Mouse (Mus musculus) gastrocnemius, postnatal 14 days (tissue): Measurements from ENCODE around the gene Pycard. TPM values are rescaled to one million over a fixed set of nuclear protein-coding genes. Genes with fewer than 3 reads are reported as not detected.

Source experiments
- DNase-seq: peaks from one replicate; pipeline ENCODE4 v3.0.0; 2021; ENCODE audit warnings: mixed read lengths
- intact Hi-C: fragments of 180-260 bp; cut with DNase I; formaldehyde crosslinking; loops from one replicate; pipeline ENCODE4 v1.15.1; 2025; ENCODE audit warnings: low total_unique reads
- total RNA-seq, 2 experiments: library from RNA; stranded (reverse); gene quantifications; 2 replicates each; pipeline ENCODE4 v1.2.3; 2021

Pycard gene
- total RNA-seq, 2 experiments from 2014 or later, result 1.8 to 1.9 TPM

DNA sequence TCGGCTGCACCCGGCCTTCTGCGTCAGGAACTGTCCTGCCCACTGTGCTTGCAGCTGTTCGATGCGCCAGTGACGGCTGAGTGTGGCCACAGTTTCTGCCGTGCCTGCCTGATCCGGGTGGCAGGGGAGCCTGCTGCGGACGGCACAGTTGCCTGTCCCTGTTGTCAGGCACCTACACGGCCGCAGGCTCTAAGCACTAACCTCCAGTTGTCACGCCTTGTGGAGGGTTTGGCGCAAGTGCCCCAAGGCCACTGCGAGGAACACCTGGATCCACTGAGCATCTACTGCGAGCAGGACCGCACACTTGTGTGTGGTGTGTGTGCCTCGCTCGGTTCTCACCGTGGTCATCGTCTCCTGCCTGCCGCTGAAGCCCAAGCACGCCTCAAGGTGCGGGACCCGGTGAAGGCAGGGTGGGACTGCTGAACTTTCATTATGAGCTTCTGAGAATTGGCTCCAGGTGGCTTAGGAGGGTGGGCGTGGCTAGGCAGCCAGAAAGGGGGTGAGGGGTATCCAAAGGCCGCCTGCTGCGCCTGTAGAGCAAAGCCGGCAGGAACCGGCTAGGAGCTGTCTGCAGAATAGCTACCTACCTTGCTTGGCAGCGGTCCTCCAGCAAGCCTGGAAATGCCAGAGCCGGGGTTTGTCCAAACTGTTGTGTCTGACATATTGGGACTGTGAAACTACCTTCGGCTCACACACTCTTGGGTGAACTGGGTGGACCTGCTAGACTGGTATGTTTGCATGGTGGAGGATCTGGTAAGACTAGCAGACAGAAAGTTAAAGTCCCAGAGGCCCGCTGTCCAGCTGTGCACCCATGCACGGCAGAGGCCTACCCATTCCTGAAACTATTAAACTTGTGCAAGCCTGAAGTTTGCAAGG, 11.1 kb upstream of the Pycard start:
- intact Hi-C loops, result no loop called here

DNA sequence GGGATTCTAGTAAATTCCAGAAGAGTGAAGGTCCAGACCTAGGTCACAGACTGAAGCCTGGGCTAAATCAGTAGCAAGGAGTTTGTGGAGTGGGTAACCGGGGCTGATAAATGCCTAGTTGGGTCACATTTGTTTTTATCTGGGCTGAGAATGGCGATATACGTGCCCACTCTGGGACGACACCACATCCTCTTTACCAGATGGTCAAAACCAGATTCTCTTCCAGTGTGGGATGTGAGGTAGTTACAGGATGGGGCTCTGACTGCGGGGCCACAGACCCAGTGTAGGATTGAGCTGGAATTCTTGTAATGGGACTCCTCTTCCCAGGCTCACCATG, 10.5 kb upstream of the Pycard start:
- intact Hi-C loops, result no loop called here
- DNase-seq, result no peak

More for the DNA sequence above, 11.1 kb upstream of the Pycard start:
- peak; percentile 70 for DNase-seq

DNA sequence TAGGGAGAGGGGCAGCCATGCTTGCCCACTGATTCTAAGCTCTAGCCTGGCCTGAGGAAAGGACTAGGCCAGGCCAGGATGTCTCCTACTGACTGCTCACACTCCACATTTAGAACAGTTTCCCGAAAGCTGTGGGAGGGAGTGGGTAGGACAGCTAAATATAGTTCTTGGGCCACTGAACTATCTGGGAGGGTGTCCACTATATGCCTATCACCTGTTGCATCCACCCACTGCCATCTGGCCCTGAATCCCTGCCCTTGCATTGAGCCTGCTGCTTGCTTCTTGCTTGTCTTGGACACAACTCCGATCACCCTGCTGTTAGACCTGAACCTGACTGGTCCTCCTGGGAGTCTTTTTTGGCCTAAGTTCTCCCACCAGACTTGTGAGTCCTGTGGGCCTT, 10.0 kb upstream of the Pycard start, which contains the start of gene Trim72:
Gene Trim72, plus strand, starts transcription at position 262 of the 400 bp plus-strand sequence.
- intact Hi-C loops, result no loop called here
- DNase-seq, result peak; percentile 65

DNA sequence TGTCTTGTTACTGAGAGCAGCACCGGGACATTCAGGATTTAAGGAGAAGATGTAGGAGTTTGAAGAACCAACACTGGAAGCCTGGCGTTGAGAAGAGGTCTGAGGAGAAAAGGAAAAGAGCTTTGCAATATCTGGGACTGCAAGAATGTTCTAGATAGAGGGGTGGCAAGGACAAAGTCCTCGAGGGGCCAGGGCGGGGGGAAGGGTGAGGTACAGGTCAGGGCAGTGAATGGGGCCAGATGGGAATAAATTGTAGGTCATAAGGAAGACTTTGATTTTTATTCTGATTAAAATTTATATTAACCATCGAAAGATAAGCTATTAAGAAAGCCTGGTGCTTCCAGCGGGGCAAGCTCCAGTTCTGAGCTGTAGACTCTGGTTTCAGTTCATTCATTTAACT, 9.4 kb upstream of the Pycard start:
- intact Hi-C loops, result no loop called here
- no peak for DNase-seq

DNA sequence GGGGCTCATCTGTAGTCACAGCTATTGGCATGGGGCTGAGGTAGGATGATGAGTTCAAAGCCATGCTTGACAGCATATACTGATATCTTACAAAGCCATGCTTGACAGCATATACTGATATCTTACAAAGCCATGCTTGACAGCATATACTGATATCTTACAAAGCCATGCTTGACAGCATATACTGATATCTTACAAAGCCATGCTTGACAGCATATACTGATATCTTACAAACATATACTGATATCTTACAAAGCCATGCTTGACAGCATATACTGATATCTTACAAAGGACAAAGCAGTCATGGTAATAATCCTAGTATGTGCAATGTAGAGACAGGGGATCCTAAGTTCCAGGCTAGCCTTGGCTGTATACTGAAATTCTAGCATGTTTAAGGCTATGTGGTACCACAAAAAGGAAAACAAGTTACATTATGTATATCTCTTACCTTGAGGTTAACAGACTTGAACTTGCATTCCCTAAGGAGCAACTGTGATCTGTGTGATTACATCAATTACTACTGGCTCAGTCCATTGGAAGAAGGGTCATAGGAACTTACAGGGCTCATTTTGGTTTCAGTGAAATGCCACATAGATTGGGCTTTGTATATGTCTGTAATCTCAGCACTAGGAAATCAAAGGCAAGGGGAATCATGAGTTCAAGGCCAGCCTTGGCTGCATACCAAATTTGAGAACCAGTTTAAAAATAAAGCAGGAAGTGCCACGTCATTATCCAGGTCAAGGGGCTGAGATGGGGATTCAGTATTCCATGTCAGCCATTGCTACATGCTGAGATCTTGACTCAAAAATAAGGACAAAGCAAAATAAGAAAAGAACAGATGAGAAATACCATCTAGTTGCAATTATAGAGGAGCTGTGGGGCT, 6.6 kb upstream of the Pycard start:
- intact Hi-C loops, result no loop called here
- DNase-seq, result no peak

DNA sequence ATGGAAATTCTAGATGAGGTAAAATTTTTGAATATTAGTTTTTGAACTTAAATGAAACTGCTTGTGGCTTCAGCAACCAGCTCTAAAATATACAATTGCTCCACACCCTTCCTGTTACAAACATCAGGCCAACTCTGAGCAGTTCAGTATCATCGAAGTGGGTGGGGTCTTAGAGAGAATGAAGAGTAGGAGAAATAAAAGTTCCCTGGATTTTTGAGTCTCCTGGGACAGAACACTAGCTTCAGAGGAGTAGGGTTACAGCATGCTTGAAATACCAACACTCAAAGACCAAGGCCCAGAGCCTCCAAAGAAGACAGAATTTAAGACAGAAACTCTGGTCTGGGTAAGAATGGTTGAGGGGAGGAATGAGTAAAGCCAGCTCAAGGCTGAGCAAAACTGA, 5.8 kb upstream of the Pycard start:
- no peak for DNase-seq

DNA sequence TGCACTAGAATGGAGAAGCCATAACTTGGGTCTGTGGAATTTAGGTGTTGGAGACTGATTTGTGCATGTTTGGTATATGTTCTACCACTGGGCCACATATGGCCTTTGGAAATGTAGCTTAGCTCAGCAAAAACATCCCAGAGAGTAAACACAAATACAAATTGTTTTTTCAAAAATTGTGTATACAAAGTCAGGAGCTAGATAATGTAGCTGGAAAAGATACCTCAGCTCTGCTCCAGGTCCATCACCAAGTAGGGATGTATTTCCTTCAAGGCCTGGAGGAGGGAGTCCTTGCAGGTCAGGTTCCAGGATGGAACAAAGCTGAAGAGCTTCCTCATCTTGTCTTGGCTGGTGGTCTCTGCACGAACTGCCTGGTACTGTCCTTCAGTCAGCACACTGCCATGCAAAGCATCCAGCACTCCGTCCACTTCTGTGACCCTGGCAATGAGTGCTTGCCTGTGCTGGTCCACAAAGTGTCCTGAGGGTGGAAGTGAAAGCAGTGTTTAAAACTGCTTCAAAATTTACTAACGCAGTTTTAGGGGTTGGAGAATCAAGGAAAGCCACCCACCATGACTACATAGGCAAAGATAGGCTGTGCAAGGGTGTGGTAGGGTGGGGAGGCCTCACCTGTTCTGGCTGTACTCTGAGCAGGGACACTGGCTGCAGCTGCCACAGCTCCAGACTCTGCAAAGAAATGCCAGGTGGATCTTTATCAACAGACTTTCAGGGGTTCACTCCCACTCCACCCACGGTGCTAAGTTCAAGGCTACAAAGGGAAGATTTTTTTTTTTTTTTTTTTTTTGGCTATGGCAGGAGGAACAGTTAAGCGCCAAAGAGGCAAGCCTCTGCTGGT, 953 bp downstream of the Pycard start:
- intact Hi-C loops, result no loop called here
- DNase-seq, result no peak

More for the DNA sequence above, 5.8 kb upstream of the Pycard start:
- intact Hi-C loops, result no loop called here

DNA sequence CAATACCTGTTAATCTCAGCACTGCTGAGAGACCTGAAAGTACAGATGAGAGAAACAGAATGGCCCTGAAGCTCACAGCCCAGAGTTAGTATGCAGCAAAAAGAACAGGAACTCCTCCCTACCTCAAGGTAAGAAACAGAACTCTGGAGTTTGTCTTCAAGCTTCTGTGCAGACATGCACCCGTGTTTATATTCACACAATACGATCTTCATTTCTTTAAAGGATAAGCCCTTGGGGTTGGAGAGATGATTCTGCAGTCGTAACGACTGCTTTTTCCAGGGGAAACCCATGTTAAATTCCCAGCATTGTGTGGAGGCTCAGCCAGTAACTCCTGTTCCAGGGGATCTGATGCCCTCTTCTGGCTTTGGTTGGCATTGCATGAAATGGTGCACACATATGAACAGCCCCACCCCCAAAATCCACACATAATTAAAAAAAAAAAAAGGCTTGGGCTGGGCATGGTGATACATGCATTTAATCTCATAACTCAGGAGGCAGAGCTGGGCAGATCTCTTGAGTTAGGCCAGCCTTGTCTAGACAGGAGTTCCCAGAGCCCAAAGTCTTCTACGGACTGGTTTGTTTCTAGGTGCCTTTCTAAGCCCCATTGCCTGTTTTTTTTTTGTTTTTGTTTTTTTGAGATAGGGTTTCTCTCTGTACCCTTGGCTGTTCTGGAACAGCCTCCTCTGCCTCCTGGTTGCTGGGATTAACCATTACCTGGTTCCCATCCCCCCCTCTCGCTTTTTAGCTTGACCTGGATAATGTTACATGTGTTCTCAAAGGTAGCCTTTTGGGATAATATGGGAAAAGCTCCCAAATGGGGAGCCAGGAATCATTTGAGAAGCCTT, 1.8 kb downstream of the Pycard start:
- DNase-seq, result peak; percentile 64
- intact Hi-C loops, result no loop called here

DNA sequence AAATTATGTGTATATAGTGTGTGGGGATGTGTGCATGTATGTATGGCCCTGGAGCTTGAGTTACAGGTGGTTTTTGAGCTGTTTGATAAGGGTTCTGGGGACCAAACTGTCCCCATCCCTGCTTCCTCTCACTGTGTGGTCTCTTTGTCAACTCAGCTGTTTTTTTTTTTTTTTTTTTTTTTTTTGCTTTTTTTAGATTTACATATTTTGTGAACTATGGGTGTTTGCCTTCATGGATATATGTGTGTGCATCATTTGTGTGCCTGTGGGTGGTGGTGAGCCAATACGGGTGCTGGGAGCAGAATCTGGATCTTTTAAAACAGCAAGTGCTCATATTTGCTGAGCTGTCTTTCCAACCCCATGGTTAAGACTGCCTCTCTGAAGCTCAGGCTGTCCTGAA, 4.8 kb downstream of the Pycard start:
- intact Hi-C loops, result no loop called here
- no peak for DNase-seq

DNA sequence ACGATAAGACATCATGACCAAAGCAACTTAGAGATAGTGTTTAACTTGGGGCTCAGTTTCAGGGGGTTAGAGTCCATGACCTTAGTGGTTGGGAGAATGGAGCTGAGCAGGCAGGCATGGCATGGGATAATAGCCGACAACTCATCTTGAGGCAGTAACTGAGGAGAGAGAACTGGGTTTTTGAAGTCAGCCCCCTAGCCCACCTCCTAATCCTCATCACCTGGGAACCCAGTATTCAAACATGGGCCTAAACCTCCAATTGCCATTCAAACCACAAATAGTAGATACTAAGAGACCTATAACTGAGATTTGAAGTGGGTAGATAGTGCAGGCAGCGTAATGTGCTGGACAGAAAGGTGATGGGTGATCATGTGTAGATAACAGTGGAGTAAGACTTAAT, 13.1 kb downstream of the Pycard start:
- no peak for DNase-seq
- intact Hi-C loops, result no loop called here

DNA sequence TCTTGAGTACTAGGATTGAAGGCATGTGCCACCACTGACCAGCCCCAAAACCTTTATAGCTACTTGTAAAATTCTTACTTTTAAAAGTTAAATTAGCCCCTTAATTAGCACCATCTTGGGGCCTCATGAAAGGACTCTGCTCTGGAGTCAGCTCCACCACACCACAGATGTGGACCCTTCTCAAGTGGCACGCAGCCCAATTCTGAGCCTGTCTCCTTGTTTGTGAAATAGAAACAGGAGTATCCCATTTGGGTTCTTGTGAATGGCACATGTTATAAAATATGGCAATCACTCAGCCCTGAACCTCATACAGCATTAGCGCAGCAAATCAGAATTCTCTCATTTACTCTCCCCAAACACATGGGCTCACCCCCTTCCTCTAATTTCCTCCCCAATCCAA, 14.8 kb downstream of the Pycard start:
- no peak for DNase-seq
- intact Hi-C loops, result no loop called here

DNA sequence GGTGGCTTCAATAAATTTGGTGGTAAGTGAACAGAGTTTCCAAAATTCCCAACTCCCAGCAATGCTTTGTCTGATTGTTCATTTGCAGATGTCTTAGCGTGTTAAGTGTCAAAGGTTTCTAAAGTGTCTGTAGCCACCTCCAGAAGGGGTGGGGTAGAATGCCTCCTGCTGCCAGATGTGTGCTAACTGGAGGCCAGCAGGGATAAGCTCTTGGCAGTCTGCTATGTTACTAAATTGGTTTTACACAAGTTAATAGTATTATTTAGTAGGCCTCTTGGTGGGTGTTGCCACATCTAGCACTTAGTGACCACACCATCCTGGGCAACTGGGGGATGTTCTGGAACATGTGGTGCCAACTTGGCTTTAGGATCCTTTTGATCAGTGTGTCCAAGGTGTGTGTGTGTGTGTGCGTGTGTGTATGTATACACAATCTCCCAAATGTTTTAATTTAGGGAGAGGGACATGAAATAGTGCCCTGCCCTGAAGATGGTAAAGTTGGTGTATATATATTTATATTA, 19.2 kb downstream of the Pycard start:
- intact Hi-C loops, result no loop called here
- DNase-seq, result no peak

DNA sequence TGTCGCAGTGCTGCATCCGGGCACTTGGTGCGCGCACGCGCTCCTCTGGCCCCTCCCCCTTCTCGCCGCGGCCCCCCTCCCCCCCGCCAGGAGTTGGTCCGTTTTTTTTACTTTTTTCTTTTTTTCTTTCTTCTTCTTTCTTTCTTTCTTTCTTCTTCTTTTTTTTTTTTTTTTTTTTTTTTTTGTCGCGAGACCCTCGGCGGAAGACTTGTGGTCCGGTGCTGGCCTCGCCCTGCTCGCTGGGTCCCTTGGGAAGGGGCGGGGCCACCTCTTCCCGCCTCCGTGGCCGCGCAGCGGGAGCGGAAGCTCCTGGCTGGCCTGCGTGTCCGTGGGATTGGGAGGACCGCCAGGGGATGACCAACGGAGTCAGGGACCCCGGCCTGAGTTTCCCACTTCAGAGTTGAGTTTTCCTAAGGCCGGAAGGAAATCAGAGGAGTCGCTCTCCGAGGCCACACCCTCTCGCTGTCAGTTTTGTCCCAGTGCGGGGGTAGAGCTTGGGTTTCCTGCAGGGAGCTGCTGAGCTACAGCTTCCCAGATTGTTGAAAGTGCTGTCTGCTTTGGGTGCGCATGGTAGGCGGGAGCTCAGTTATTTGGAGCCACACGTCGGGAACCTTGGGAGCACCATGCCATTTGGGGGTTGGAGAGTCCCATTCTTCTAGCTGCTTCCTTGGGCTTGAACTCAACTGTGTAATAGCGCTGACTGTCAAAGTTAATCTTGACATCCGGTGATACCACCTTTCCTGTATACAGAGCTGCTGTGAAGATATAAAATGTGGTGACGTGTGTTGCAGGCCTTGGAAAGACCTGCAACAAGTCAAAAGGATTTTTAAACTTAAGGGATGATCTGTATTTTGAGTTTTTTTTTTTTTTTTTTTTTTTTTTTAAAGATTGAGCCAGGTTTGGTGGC, 25.5 kb downstream of the Pycard start:
- intact Hi-C loops, result no loop called here
- peak; percentile 87 for DNase-seq

DNA sequence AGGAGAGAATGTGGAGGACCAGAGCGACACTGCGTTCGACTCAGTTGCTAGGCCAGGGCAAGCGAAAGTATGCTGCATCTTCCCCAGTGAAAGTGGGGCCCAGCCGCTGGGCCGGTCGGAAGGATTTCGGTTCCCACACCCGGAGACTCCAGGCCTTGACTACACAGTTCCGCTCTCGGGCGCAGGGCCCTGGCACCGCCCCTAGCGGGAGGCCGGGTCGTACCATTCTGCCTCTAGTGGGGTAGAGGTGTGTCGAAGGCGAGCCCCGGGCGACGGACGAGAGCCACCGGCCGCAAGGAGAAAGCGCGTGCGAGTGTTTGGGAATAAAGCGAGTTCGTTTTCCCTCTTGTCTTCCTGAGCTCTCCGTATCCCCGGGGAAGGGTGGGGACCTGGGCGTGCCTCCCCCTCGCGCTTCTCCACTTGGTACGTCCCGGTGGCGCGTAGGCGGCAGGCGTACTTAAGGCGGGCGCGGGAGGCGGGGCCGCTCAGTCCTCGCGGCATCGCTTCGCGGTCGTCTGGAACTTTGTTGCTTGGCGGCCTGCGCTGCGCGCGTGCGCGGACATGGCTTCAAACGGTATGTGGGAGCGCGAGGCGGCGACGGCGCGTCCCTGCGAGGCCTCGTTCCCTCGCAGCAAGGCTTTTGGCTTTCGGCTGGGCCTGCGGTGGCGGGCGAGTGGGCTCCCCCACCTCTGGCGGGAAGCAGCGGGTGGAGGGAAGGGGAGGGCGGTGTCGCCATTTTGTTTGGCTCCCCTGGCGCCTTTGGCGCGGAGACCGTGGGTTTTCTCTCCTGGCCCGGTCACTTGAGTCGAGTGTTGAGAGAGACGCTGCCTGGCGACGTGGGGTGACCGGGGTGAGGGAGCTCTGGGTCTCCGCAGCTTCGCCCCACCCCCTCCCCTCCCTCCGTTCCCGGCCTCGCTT, 26.4 kb downstream of the Pycard start, which contains the start of gene Fus:
Gene Fus, plus strand, starts transcription at position 454 of the 918 bp plus-strand sequence.
- intact Hi-C loops, result no loop called here
- peak; percentile 95 for DNase-seq

DNA sequence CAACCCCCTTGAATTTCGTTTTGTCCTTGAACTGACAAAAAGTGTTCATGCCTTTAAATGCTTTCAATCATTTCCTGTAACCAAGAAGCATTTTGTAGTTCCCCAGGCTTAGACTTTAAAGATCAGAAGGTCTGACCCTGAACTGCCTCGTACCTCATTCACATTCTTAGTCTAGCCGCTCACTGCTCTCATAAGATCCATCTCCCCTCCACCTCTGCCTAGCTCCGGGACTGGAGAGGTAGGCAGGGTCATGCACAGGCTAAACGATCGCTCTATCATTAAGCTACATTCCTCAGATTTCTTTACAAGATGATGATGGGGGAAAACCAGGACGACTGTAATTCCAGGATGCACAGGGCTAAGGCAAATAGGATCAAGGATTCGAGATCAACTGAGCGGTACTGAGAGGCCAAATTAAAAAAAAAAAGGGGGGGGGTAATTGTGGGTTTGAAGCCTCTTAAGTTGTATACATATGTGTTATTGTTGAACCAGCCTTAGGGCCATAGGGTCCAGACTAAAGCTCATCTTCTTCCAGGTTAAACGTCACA, 27.2 kb downstream of the Pycard start:
- intact Hi-C loops, result no loop called here

DNA sequence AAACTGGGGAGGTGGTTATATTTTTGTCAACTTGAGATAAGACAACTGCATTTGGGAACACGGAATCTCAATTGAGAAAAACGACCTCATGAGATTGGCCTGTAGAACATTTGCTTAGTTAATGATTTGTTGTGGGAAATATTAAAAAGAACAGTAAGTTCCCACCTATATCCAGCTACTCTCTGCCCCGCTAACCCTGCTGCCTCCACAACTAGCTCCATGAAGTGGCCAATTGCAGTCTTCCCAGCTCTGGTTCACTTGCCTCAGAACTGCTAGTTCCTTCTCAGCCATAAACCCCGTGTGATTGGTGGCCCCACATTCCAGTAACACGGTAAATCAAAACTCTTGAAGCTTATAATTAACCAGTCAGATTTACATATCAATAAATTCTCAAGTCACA, 34.3 kb downstream of the Pycard start:
- no peak for DNase-seq

More for the DNA sequence above, 27.2 kb downstream of the Pycard start:
- no peak for DNase-seq

More for the DNA sequence above, 34.3 kb downstream of the Pycard start:
- intact Hi-C loops, result no loop called here
